Mouse (Mus musculus) cerebellum, postnatal 25 days (tissue): ENCODE results near the gene Pbx3.
A peak's percentile ranks its signal among the peaks of the same experiment; 100 is the strongest.

ENCODE experiments used
- DNase-seq, 2 experiments: peaks; one replicate each; pipeline ENCODE4 v3.0.0; 2021; ENCODE audit warnings: mixed read lengths in 2 of 2

Gene Pbx3

DNA sequence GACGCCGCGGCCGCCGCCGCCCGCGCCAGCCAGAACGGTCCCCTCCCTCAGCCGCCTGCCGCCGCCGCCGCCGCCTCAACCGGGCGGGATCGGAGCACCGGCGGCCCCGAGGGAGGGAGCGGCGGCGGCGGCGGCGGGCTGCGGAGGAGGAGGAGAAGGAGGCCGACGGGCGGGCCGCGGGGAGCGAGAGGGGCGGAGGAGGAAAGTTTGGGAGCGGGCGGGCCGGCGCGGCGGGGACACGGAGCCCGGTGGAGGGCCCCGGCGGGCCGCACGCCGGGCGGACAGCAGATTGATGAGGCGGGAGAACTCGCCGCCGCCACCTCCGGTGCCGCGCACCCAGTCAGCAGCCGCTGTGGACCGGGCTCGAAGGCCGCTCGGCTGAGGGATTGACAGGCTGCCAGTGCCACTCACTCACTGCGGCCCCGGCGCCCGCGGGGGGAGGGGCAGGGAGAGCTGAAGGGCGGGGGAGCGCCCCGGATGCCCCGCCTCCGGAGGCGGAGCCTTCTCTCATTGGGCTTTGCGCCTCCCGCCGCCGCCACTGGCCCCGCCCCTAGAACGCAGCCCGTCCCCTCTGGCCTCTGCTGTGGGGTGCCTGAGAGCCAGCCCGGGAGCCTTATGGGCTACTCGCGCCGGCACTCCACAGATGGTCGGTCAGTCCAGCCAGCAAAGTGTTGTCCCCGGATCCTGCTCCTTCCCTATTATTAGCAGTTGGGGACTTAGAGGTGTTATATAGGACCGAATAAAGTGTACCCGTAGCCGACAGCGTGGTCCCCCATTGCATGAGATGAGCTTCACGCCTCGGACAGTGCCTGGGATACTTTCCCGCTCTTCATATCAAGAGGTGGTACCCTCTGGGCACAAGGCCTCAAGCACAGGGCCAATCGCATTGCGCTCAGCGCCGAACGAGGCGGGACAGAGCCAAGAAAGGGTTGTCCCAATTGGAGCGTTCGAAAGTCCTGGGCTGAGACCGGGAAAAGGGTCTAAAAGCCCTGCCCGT, at the start of gene Pbx3:
Gene Pbx3 (minus strand): TSS at position 838 of the 997 bp plus-strand sequence.
- peak; percentile 98 to 99 for DNase-seq

DNA sequence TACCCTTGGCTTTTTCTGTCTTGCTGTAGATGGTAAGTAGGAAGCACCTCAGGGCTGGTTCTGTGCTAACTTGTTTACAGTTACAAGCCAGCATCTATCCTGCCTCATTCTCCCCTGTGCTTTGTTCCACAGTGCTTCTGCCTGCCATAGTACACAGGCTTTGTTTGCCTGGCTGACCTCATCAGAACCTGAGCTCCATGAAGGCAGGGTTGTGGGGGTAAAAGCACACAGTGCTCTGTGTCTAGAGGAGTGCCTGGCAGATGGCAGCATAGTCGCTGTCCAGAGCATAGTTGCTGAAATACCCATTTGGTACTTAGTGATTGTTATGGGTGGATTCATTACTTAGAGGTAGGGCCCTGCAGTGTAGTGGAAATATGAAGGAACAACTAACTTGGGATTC, 47.3 kb upstream of the Pbx3 start:
- DNase-seq = no peak

DNA sequence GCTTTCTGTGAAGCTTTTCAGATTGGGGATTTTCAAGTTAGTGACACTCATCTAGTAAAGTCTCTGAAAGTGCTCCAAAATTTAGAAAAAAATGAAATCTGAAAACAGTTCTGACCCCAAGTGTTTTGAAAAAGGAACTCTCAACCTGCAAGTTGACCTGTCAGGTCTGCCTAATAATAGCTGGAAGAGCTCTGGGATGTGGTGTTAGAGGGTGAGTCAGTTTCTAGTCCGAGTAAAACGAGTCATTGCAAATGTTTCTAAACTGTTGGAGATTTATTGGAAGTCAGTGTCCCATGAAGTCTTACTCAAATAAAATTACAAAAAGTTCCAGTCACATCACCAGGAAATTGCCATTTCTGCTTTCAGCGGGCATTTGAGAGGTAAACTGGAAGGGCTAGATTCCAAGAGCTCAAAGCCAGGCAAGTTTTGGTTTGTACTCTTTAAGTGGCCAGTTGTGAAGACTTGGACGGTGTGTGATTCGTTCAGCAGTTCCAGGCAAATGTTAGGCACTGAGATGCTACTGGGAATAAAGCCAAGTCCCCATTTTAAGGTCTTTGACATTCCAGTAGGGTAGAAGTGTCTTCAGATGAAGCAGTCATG, 36.9 kb upstream of the Pbx3 start:
- DNase-seq = no peak

DNA sequence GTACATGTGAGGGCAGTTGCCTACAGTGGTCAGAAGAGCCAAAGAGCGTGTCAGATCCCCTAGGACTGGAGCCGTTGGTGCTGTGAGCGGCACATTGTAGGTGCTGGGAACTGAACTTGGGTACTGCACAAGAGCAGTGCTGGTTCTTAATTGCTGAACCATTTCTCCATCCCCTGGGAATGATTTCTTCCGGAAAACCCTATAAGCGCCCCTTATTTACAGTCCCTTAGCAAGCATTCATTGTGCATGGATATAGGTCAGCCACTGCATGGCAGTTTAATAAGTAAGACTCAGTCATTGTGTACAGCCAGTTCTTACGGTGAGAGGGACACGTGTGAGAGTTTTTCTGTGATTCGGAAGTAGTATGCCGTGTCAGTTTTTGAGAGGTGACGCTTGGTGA, 35.4 kb upstream of the Pbx3 start:
- DNase-seq = no peak

DNA sequence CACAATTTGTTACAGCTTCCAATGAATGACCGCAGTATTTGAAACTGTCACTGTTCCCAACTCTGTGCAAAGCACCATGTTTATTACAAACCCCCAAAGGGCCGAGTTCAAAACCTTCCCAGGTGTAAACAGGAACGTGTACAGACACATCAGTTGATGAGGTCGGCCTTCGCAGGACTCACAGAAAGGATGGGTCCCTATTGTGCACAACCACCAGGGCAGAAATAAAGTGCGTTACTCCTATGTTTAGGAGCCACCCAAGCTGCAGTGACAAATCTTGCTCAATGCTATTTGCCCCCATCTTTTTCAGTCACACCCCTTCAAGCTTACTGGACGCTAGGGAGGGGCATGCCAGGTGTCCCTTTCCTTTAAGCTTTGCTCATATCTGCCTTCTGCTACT, 34.7 kb upstream of the Pbx3 start:
- DNase-seq = no peak

DNA sequence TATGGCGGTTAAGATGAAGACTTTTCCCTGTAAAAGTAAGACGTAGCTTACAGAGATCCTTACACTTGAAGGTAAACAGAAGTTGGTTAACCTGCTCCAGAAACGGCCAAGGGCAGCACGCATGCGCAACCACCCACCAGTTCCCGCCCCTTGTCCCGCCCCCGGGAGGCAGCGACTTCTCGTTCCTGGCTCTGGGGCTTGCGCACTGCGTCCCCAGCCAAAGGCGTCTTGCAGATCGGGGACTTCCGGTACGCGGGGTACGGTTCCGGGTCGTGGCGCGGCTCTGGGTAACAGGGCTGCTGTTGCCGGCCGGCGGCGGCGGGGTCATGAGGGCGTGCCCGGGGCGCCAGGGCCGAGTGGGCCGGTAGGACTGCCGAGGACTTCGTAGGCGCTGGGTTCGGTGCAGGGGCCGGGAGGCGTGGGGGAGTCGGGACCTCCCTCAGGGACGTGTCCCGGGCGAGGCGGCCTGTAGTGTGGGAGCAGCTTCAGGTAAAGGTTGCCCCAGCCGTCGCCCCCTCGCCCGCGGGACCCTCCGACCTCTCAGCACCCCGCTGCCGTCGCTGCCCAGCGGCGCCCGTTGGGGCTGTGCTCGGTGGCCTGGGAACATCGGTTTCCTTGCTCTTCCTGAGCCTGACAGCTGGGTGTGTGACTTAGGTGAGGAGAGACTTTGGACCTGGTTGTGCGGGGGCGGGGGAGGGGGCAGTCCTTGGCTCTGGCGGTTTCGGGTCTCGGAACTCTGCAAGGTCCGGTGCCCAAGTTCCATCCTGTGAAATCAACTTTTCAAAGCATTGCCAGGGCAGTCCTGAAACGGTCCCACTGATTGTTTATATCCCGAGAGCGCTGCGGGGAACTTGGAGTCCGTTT, 33.9 kb upstream of the Pbx3 start, which contains the start of gene Mapkap1:
Gene Mapkap1 (plus strand): TSS at position 171 of the 864 bp plus-strand sequence.
- DNase-seq = peak; percentile 97 to 99

DNA sequence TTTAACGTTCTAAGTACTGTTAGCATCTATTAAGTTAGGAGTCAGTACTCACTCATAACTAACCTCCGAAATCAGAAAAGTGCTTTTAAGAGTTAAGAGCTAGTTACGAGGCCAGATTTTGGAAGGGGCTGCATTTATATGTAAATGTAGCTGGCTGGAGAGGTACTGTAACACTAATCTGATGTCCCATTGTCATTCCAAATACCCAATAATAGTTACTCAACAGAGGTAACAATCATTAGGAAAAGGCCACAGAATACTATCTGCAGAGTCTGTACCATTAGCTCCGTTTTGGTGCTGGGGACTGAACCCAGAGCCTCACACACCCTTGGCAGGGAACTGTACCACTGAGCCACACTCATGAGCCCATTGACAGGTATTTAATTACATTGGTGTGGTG, 26.6 kb upstream of the Pbx3 start:
- DNase-seq = no peak

DNA sequence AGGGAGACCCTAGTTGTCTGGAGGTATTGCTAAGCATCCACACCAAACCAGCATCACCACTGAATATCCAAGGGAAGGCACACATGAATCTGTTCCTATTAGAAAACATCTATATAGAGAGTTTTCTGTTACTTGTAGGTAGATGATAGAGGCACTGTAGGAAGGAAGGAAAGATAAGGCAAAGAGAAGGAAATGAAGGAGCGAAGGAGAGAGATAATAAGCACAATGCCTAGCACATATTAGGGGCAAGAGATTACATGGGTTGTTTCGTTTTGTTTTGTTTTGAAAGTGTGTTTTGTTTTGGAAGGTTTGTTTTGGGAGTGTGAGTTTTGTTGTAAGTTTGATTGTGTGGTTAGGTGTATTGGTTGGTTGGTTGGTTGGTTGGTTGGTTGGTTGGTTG, 6.0 kb upstream of the Pbx3 start:
- DNase-seq = no peak

DNA sequence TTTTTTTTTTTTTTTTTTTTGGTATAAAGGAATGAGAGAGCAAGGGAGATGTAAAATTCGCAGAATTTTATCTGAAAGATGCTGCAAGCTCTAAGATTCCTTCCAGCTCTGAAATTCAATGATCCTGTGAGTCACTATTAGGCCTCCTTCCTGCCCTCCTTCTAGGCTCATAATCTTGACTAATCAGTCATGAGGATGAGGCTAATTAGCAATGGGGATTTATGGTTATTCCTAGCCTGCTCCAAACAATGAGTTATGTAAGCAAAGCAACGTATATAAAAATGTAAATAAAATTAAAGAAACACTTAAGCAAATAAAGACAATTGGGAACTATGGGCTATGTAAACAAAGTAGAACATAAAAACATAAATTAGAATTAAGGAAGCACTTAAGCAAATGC, 1.4 kb upstream of the Pbx3 start:
- DNase-seq = no peak

DNA sequence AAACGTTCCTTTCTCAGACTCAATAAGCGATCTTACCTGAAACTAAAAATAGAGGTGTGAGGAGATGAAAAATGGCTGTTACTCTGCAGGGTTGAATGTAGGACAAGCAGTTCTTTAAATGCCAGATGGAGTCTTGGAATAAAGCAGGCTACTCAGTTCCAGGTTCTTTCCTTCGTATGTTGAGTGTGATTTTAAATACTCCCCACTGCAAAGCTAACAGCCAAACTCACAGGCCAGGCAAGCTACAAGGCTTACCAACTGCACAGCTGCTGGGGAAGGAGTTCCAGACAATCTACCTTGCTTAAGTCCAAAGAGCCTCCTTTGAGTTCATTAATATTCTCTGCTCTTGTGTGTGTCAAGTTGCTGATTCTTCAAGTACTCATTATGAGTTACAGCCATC, 944 bp upstream of the Pbx3 start:
- DNase-seq = no peak

DNA sequence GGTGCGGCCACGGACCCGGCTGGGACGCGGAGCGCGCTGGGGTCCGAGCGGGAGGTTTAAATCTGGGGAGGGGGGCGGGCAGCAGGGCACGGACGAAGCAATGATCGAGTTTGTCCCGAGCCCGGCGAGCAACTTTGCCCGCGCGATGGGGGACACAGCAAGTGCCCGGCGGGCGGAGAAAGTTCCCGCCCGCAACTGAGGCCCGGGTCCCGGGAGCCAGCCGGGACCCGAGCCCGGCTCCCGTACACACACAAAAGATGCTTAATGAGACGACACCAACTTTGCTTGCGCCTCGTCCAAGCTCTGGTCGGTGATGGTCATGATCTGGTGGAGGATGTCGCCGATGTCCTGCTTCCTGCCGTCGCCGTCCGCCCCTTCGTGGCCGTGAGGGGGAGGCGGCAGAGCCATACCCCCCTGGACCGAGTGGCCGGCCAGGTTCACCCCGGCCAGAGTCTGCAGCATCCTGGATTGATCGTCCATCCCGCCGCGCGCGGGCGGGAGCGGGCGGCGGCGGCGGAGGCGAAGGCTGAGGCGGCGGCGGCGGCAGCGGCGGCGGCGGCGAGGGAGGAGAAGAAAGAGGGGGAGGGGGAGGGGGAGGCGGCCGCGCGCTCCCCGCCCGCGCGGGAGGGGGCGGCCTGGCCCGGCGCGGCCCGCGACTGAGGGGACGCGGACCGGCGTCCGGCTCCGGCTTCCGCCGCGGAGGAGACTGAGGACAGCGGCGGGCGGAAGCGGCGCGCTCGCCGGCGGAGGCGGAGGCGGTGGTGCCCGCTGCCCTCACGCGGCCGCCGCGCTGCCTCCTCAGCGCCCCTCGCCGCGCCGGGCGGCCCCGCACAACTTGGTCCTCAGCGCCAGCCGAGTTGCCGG, 1.3 kb downstream of the Pbx3 start:
- DNase-seq = peak; percentile 68 to 75

DNA sequence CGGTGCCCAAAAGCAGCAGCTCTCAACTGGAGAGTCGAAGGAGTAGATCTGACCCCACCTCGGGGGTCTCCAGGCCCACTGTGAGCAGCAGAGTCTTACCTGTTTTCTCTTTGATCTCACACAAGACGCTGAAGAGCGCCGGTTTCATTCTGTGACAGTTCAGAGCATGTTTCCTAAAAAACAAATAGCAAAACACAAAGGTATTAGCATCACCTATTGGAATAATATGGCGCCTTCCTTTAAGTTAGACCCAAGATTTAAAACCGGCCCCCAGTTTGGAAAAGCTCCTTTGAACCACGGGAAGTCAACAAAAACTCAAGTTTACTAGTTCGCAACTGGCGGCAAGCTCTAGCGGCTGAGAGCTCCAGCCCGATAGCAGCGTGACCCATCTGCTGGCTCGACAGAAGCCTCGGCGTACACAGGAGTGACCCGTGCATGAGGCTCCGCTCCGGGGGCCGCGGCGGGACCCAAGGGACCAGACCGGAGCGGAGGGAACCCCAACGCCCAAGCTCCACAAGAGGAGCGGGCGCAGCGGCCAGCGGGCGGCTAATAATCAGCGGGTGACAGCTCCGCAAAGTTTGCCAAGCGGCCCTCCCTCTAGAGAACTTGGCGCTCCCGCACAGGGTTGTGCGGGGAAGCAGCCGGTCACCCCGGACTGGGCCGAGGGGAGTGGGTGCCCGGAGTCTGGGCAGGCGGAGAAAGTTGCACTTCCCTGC, 2.1 kb downstream of the Pbx3 start:
- peak; percentile 58 to 61 for DNase-seq

DNA sequence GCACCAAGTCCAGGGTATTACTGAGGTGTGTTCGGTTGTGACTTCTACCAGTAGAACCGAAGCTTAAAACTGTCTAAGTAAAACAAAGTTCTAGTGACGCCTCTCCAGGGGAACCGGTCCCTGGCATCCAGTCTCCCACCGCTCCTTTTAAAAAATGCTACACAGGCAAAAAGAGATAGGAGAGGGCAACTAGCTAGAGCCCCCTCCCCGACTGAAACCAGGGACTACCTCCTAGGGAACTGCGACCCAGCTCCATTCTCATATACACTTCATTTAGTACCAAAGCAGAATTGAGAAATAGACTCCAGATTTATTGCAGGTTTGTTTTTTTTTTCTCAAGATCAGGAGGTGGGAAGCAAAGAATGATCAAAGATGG, 2.6 kb downstream of the Pbx3 start:
- peak in 1 of 2 experiments; percentile 5 for DNase-seq

DNA sequence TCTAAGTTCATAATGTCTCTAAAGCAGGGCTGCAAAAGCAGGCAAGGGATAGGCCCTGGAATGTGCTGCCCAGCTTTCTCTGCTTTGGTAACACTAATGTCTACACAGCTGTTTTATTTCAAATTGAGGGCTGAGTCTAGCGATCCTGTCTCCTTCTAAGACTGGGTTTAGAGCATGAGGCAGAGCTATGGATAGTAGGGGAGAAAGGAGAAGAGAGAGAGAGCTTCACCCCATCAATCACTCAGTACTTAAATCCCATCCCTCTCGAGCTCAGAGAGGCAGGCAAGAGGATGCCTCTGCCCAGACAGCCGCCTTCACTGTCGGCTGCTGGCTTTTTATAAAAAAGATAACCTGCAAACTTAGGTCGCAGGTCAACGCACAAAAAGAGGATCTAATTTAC, 4.5 kb downstream of the Pbx3 start:
- DNase-seq = no peak

DNA sequence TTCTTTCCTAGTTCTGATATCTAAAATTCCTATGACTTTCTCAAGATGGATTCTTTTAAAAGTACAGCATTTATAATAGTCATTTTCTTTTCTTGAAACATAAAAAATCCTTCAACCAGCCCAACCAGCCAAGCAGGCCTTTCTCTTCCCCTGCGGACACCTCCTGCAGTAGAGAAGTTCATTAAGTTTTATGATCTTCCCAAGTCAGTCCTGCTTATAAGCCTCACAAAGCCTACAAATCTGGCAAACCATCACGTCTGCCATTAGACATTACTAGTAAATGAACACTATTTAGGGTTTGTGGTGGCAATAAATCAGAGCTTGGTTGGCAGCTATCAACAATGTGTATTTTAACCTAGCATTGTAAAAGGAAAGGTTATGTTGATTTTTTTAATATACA, 5.9 kb downstream of the Pbx3 start:
- no peak for DNase-seq

DNA sequence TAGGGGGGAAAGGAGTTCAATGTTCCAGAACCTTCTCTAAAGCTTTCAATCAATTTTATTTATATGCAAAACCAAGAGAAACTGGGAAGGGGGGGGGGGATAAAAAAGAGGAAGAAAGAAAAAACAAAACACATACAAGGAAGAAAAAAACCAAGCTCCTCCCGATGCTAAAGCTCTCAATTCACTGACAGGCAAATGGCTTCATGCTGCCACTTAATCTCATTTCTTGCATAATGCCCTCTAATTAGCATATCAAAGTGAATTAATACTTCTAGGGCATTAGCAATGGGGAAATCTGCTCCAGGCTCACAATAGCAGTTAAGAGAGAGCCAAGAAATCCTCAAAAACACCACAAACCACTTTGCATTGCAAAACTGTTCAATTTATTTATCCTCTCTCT, 9.3 kb downstream of the Pbx3 start:
- DNase-seq = no peak

DNA sequence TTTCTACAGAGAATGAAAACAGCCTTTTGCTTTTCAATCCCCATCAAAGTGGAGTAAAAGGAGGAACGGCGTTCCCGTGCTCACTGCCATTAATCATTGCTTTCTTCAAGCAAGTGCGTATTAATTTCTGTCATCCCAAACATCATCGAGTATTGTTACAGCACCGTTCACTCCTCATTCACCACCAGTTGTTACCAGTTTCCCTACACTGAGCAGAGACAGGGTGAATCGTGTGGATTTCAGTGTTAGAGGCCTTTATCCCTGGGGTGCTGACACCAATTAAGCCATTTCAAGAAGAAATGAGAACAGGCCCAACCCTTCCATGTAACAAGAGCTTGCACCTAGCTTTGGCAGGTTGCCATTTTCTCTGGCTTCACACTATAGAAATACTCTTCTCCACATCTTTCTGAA, 17.1 kb downstream of the Pbx3 start:
- DNase-seq = peak in 1 of 2 experiments; percentile 6

DNA sequence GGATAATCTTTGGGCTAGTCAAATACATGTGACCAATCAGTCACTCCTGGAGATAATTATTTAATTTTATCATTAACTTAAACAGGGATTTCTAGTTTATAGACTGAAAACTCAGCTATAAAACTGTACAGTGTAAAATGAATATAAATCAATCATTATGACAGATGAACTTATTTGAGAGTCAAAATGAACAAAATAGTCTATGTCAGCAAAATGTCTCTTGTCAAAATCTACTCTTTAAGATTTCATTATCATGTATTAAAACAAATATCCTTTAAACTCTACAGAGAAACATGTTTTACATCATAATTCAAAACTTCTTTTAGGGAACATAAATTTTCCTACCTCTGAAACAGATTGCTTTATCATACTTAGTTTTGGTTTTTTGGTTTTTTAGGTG, 20.9 kb downstream of the Pbx3 start:
- no peak for DNase-seq

DNA sequence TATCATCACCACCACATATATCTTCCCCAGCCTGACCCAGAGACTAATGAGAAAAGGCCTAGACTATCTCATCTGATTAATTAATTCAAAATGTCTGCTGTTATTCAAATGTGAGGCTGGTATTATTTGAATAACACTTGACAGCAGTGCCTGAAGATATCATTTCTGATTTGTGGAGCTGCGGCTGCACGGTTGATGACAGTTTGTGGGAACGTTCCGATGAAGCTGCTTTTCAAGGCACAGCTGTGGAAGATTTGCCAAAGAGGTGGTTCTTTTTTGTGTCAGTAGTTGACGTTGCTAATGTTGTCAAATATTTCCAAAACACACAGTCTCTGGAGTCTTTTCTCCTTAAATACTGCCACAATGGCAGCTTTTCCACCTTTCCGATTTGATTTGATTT, 25.8 kb downstream of the Pbx3 start:
- no peak for DNase-seq

DNA sequence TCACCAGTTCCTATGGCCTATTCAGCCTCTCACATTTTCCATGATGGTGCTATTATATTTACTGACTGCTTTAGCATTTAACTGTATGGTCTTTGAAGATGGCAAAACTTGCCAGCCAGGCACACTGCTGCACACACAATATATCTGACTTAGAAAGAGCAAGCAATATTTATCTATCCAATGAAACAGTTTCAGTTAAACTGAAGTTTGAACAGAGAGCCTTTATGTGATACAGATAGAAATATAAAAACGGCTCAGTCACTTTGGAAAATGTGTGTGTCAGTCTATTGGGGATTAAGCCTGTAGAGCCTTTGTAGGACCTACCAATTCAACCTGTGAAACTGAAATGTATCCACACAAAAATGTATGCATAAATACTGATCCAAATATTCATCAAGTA, 74.3 kb downstream of the Pbx3 start:
- no peak for DNase-seq

DNA sequence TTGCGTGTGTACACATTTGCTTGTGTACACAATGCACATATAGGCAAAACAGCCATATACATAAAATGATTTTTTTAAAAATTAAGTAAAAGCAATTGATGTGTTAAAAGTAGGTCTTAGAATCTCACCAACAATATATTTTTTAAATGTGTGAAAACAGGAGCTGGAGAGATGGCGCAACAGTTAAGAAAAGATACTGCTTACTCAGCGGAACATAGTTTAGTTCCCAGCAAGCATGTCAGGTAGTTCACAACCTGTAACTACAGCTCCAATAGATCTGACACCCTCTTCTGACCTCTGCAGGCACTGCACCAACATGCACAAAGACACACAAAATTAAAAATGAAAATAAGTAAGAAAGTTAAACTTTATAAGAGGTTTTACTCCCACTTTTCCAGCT, 74.7 kb downstream of the Pbx3 start:
- DNase-seq = no peak

DNA sequence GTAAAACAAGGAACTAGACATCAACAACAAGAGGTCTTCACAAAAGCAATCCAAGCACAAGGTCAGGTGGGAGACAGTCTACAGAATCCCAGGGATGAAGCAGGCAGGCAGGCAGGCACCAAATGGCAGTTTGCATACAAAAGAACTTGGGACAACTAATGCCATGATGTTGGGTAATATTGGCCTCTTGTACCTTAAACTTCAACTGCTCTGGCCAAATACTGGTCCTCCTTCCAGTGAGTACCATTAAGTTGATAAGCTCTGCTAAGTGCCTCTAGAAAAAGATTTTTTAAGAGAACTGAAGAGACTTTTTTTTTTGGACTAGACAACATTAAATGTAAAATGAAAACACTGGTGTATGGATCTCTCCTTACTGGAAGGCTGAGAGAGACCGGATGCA, 83.2 kb downstream of the Pbx3 start:
- DNase-seq = no peak
